Mouse (Mus musculus): Measurements from ENCODE around the gene Slc8a2. TPM values are rescaled to one million over a fixed set of nuclear protein-coding genes. Genes with fewer than 3 reads are reported as not detected.

The Slc8a2 gene
- total RNA-seq, 1 experiment from 2014 or later, result not detected

- ATAC-seq (replicated peaks in 1 of 2; ENCODE audit: insufficient read depth in 1 of 2, low FRiP score in 2 of 2, low TSS enrichment in 1 of 2, low read depth in 1 of 2, poor library complexity in 2 of 2, severe bottlenecking in 2 of 2), result peak; percentile 42 to 68; a peak in 2 of 4 replicates
These were observed 62.7 kb downstream of the Slc8a2 start for GRCm38 (mm10) chr7:16192315-16192714.

GRCm38 (mm10) chr7:16193702-16194101 is 64.1 kb downstream of the Slc8a2 start:
- peak; percentile 37; a peak in 1 of 4 replicates for ATAC-seq (replicated peaks in 1 of 2; ENCODE audit: insufficient read depth in 1 of 2, low FRiP score in 2 of 2, low TSS enrichment in 1 of 2, low read depth in 1 of 2, poor library complexity in 2 of 2, severe bottlenecking in 2 of 2)

GRCm38 (mm10) chr7:16196616-16197015 is 67.0 kb downstream of the Slc8a2 start:
- no peak for ATAC-seq (replicated peaks in 1 of 2; ENCODE audit: insufficient read depth in 1 of 2, low FRiP score in 2 of 2, low TSS enrichment in 1 of 2, low read depth in 1 of 2, poor library complexity in 2 of 2, severe bottlenecking in 2 of 2)

GRCm38 (mm10) chr7:16197166-16197565 is 67.5 kb downstream of the Slc8a2 start:
- peak; percentile 34 to 46 for ATAC-seq (replicated peaks in 1 of 2; ENCODE audit: insufficient read depth in 1 of 2, low FRiP score in 2 of 2, low TSS enrichment in 1 of 2, low read depth in 1 of 2, poor library complexity in 2 of 2, severe bottlenecking in 2 of 2)

GRCm38 (mm10) chr7:16198540-16198939 is 68.9 kb downstream of the Slc8a2 start:
- no peak for ATAC-seq (replicated peaks in 1 of 2; ENCODE audit: insufficient read depth in 1 of 2, low FRiP score in 2 of 2, low TSS enrichment in 1 of 2, low read depth in 1 of 2, poor library complexity in 2 of 2, severe bottlenecking in 2 of 2)

- peak; percentile 62 to 77 for ATAC-seq (replicated peaks in 1 of 2; ENCODE audit: insufficient read depth in 1 of 2, low FRiP score in 2 of 2, low TSS enrichment in 1 of 2, low read depth in 1 of 2, poor library complexity in 2 of 2, severe bottlenecking in 2 of 2)
These were observed 71.5 kb downstream of the Slc8a2 start for GRCm38 (mm10) chr7:16201136-16201535.

GRCm38 (mm10) chr7:16202756-16203504 is 73.3 kb downstream of the Slc8a2 start:
- no peak for ATAC-seq (replicated peaks in 1 of 2; ENCODE audit: insufficient read depth in 1 of 2, low FRiP score in 2 of 2, low TSS enrichment in 1 of 2, low read depth in 1 of 2, poor library complexity in 2 of 2, severe bottlenecking in 2 of 2)

- no peak for ATAC-seq (replicated peaks in 1 of 2; ENCODE audit: insufficient read depth in 1 of 2, low FRiP score in 2 of 2, low TSS enrichment in 1 of 2, low read depth in 1 of 2, poor library complexity in 2 of 2, severe bottlenecking in 2 of 2)
These were observed 73.9 kb downstream of the Slc8a2 start for GRCm38 (mm10) chr7:16203505-16203903.

- no peak; a peak in 1 of 4 replicates for ATAC-seq (replicated peaks in 1 of 2; ENCODE audit: insufficient read depth in 1 of 2, low FRiP score in 2 of 2, low TSS enrichment in 1 of 2, low read depth in 1 of 2, poor library complexity in 2 of 2, severe bottlenecking in 2 of 2)
These were observed 75.2 kb downstream of the Slc8a2 start for GRCm38 (mm10) chr7:16204791-16205190.

- peak; percentile 15 to 18; a peak in 1 of 4 replicates for ATAC-seq (replicated peaks in 1 of 2; ENCODE audit: insufficient read depth in 1 of 2, low FRiP score in 2 of 2, low TSS enrichment in 1 of 2, low read depth in 1 of 2, poor library complexity in 2 of 2, severe bottlenecking in 2 of 2)
These were observed 77.5 kb downstream of the Slc8a2 start for GRCm38 (mm10) chr7:16207076-16207475.

GRCm38 (mm10) chr7:16207496-16207895 is 77.9 kb downstream of the Slc8a2 start:
- ATAC-seq (replicated peaks in 1 of 2; ENCODE audit: insufficient read depth in 1 of 2, low FRiP score in 2 of 2, low TSS enrichment in 1 of 2, low read depth in 1 of 2, poor library complexity in 2 of 2, severe bottlenecking in 2 of 2), result peak; percentile 12 to 49; a peak in 1 of 4 replicates

GRCm38 (mm10) chr7:16208781-16209665 is 79.4 kb downstream of the Slc8a2 start:
- ATAC-seq (replicated peaks in 1 of 2; ENCODE audit: insufficient read depth in 1 of 2, low FRiP score in 2 of 2, low TSS enrichment in 1 of 2, low read depth in 1 of 2, poor library complexity in 2 of 2, severe bottlenecking in 2 of 2), result no peak

Other genes starting within 250 kb of the Slc8a2 start
- gene Crx, start 249.9 kb upstream of the Slc8a2 start, total RNA-seq (2017), result not detected in 2 replicates
- not detected in 2 replicates for gene Crxos, start 247.2 kb upstream of the Slc8a2 start, total RNA-seq (2017)
- gene Selenow, start 207.4 kb upstream of the Slc8a2 start, total RNA-seq (2017), result 49.4 and 91.1 TPM in 2 replicates
- 279 and 439 TPM in 2 replicates for gene Nop53, start 183.8 kb upstream of the Slc8a2 start, total RNA-seq (2017)
- gene Ehd2, start 162.3 kb upstream of the Slc8a2 start, total RNA-seq (2017), result 0.15 and 0.56 TPM in 2 replicates
- gene Bicra, start 81.9 kb upstream of the Slc8a2 start, total RNA-seq (2017), result 1.0 and 1.2 TPM in 2 replicates
- gene Zfp541, start 68.0 kb upstream of the Slc8a2 start, total RNA-seq (2017), result not detected in 2 replicates
- 44.4 and 53.9 TPM in 2 replicates for gene Napa, start 31.4 kb upstream of the Slc8a2 start, total RNA-seq (2017)
- gene Kptn, start 9.9 kb upstream of the Slc8a2 start, total RNA-seq (2017), result 13.8 and 14.8 TPM in 2 replicates
- 1.6 and 3.4 TPM in 2 replicates for gene Meis3, start 45.3 kb downstream of the Slc8a2 start, total RNA-seq (2017)
- gene Dhx34, start 92.2 kb downstream of the Slc8a2 start, total RNA-seq (2017), result 8.8 and 9.7 TPM in 2 replicates
- 1.2 and 1.3 TPM in 2 replicates for gene C5ar2, start 114.3 kb downstream of the Slc8a2 start, total RNA-seq (2017)
- 4.1 and 5.1 TPM in 2 replicates for gene C5ar1, start 129.7 kb downstream of the Slc8a2 start, total RNA-seq (2017)
- 14.0 and 14.3 TPM in 2 replicates for gene Inafm1, start 143.8 kb downstream of the Slc8a2 start, total RNA-seq (2017)
- 80.8 and 153 TPM in 2 replicates for gene Ccdc9, start 157.0 kb downstream of the Slc8a2 start, total RNA-seq (2017)
- 1.8 and 4.1 TPM in 2 replicates for gene Bbc3, start 178.6 kb downstream of the Slc8a2 start, total RNA-seq (2017)